Mouse (Mus musculus) spleen, postnatal 36 days (tissue): ENCODE measurements at regions not wholly inside any gene's neighbourhood (a gene's known extent, or its start where the extent isn't known, plus 50 kb on each side); places are given as distances from the start of the nearest gene placed in this dataset.

ENCODE experiments used
- DNase-seq, 2 experiments: peaks; one replicate each; pipeline ENCODE4 v3.0.0; 2022; ENCODE audit warnings: low spot score in 2 of 2, mixed read lengths in 1 of 2

GRCm38 (mm10) chr13:28410324-28410723 is 153.0 kb downstream of the Gm11361 start:
- DNase-seq, result no peak

GRCm38 (mm10) chr13:28409609-28409902 is 152.2 kb downstream of the Gm11361 start:
- no peak for DNase-seq

- DNase-seq, result no peak
Measured at GRCm38 (mm10) chr13:28408868-28409608, 151.7 kb downstream of the Gm11361 start.

GRCm38 (mm10) chr13:28400459-28400858 is 143.1 kb downstream of the Gm11361 start:
- no peak for DNase-seq
